Mouse (Mus musculus) CH12.LX (cell line): ENCODE data around the gene Csnk2a2.

ENCODE experiments used
- CTCF ChIP-seq, 2 experiments: IDR thresholded peaks in 1 of 2; conservative IDR thresholded peaks in 1 of 2; 2 replicates each; pipeline ENCODE4 v1.5.1; 2011 to 2012; ENCODE audit warnings: low read depth in 2 of 2, low read length in 2 of 2, improper control_type of control experiment in 1 of 2, inconsistent platforms in 1 of 2, mild to moderate bottlenecking in 1 of 2, moderate library complexity in 1 of 2
- EP300 ChIP-seq: IDR thresholded peaks from 2 replicates; pipeline ENCODE4 v1.6.1; 2011; ENCODE audit warnings: low read length, improper control_type of control experiment
- KAT2A ChIP-seq: IDR thresholded peaks from 2 replicates; pipeline ENCODE4 v1.6.1; 2012; ENCODE audit warnings: low read length, improper control_type of control experiment, inconsistent platforms; ENCODE audit not compliant: insufficient replicate concordance
- MAX ChIP-seq: IDR thresholded peaks from 2 replicates; pipeline ENCODE4 v1.6.1; 2011; ENCODE audit warnings: low read length, improper control_type of control experiment
- POLR2A ChIP-seq: IDR thresholded peaks from 2 replicates; pipeline ENCODE4 v1.6.1; 2011; ENCODE audit warnings: low read depth, mild to moderate bottlenecking, improper control_type of control experiment, low read length

- no peak for TF ChIP-seq CTCF (conservative IDR thresholded peaks at IDR 0.05 in 1 of 2, IDR thresholded peaks at IDR 0.05 in 1 of 2; ENCODE audit: low read depth in 2 of 2, low read length in 2 of 2)
- TF ChIP-seq MAX: no peak
- TF ChIP-seq KAT2A: no peak
- no peak for TF ChIP-seq POLR2A
- no peak for TF ChIP-seq EP300
Observed at GRCm38 (mm10) chr8:95533584-95534387, 43.9 kb upstream of the Csnk2a2 start, which contains the start of gene Ccdc113.
